Mouse (Mus musculus) mature B cell (primary cell): ENCODE measurements around the gene Fancc.
"Not testable (repeated sequence)": the region's sequence is repeated elsewhere in the genome, so short reads cannot be mapped to it uniquely, and the experiment has no call there.

Experiments used
- in situ Hi-C: fragments of 300-500 bp; cut with MboI; formaldehyde crosslinking; loops from 2 replicates; pipeline ENCODE4 v1.14.3; 2019

Gene Fancc

DNA sequence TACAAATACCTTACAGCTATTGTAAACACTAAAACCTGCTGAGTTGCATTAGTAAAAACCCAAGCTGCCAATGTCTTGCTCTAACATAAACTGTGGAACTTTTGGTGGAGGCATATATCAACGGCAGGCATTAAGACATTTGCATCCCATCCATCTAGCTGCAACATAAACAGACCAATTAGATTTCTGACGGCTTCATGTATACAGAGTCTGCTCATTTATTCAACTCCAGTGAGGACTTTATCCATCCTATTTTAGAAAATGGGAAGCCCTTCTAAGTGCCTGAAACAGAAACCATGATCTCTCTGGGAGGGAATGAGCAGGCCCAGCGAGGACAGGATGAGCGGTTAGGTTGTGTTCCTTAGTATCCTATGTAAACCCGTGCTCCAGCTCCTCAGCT is 18.5 kb upstream of the Fancc start:
- in situ Hi-C loops: no loop called here

DNA sequence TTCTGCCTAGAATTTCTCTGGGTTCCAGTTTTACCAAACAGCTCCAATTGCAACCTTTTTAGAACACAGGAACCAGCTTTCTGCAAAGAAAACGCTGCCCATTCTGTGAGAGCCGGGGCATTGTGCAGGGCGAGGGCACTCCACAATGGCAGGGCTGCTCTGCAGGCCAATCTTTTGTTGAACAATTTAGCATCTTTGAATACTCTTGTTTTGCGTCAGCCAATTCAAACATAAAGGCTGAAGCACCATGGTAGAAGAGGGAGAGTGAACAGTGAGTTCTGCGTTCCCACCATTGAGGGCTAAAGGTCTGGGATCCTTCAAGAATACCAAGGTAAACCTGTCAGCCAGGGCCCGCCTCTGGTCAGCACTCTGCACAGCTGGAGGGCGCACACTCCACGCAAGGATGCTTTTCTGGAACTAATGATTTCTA is 17.9 kb upstream of the Fancc start:
- in situ Hi-C loops: no loop called here

DNA sequence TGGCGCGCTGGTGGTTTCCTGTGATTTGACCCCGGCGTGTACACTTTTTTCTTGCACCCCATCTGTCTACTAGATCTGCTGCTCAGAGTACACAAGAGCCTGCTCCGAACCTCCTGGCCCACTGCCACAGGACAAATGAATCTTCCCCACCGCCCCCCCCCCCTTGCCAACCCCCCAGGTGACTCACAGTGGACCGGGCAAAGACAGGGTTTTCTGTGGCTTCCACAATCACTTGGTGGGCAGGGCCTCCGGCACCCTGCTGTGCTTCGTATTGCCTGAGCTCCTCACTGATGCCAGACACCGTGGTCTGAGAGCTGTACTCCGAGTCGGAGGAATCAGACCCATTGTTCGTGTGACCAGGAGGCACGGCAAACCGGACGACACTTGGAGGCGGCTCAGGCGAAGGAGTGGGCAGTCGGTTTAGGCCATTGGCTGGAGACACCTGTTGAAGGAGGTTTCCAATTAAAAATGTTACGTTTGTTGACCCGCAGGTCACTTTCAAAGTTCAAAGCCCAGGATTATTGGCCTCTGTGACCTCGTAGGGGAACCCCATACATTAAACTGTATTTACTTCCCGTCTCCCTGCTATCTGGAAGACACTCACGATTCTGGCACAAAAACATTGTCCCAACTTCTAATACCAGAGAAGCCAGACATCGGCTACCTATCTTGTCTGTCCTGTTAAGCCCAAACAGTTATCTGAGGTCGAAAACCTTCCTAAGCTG is 16.5 kb upstream of the Fancc start:
- in situ Hi-C loops: no loop called here

DNA sequence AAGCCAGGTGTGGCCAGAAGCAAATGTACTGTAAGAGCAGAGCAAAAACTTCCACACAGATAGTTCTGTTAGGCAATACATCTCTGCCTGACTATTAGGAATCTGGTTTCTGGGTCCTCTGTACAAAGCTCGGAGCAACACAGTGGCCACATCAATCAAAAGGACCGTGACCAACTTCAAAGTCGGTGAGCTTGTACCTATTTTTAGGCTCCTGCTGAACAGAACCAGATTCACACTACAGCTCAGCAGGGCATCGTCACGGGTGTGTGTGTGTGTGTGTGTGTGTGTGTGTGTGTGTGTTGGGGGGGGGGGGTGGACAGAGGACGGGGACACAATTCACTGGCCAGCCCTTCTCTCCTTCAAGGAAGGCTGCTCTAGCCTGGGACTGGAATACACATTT is 15.3 kb upstream of the Fancc start:
- in situ Hi-C loops: no loop called here

DNA sequence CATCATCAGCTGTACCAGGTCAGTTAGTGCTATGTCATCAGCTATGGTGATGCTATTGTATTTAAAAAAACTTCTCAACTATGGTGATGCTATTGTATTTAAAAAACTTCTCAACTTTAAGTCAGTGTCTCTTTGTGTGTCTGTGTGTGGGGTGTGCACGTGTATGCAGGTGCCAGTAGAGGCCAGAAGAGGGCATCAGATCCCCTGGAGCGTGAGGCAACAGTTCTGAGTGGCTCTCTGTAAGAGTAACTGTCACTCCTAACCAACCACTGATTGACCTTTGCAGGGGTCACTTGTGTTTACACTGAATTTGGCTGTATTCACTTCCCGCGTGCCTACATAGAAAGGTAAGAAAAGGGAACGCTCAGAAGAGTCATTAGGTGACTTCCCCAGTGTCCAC is 10.7 kb upstream of the Fancc start:
- in situ Hi-C loops: no loop called here

DNA sequence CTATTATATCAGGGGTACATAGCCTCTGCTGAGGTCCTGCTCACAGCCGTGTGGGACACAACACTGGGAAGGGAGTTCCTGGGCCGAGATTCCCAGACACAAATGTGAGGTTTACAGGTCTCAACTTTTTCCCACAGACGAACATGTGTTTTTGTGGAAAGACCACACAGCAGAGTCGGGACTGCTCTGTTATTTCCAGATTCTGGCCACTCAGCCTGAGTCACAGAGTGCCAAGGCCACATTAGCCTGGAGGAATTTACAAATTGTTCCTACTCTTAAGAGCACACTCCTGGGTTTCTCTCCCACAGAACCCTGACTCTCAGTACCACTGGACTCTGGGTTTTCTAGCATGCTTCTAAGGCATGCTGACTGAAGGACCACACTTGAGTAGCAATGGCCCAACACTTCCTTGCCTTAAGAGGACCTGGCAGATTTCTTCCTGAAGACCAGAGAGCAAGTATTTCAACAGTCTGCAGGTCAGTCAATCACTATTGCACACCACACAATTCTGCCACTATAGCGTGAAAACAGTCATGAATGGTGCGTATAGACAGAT is 10.0 kb upstream of the Fancc start:
- in situ Hi-C loops: no loop called here

DNA sequence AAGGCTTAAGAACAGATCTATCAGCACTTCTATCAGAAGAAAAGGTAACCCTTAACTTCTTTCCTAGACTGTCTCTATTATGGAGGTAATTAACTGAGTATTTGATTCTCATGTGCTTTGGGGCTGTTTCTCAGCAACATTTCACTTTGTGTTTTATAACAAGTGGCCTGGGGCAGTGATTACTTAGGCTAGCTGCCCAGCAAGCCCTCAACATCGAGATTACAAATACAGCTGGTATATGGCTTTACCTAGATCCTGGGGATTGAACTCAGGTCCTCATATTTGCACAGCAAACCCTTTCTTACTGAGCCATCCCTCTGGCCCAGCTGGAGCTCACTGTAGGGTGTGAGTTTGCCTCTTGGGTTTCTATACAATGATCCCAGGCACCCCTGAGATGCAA is 9.3 kb upstream of the Fancc start:
- in situ Hi-C loops: no loop called here

DNA sequence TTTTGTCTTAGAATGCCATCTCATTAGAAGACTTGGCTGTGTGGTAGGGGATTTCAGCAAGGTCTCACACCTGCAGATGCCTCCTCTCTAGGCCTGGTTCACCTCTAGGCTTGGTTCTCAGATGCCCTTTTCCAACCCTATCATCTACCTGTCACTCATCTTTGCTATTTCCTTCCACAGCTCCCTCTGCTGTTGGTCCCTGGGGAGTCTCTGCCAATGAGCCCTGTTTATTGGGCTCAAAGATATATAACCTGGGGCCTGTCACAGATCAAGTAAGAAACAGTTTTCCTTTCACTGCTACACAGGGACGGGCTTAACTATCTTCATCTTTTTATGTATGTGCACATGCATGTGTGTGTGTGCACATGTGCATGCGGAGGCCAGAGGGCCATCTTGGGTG is 5.3 kb upstream of the Fancc start:
- in situ Hi-C loops: no loop called here

DNA sequence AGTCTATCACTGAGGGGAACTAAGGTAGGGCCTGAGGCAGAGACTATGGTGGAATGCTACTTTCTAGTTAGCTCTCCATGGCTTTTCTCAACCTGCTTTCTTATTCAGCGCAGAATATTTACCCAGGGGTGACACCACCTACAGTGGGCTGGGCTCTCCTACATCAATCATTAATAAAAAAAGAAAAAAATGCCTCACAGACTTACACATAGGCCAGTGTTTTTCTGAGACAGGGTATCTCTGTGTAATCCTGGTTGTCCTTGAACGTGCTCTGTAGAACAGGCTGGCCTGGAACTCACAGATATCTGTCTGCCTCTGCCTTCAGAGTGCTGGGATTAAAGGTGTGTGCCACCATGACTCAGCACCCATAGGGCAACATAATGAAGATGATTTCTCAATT is 2.4 kb upstream of the Fancc start:
- in situ Hi-C loops: no loop called here

DNA sequence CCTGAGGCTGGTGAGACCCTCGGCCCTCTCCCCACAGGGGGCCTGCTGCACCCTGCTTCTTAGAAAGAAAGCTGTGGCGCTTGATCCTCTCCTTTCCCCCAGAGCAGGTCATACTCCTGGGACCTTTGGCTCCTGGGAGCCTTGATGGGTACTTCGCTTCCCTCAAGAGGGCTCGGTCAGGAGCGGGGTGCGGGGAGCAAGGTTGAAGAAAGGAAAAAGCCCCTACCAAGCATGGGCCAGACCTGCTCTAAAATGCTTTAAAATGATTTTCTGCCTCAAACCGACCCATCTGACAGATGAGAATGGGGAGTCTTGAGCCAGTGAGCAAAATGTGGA is 9.4 kb downstream of the Fancc start:
- in situ Hi-C loops: no loop called here

DNA sequence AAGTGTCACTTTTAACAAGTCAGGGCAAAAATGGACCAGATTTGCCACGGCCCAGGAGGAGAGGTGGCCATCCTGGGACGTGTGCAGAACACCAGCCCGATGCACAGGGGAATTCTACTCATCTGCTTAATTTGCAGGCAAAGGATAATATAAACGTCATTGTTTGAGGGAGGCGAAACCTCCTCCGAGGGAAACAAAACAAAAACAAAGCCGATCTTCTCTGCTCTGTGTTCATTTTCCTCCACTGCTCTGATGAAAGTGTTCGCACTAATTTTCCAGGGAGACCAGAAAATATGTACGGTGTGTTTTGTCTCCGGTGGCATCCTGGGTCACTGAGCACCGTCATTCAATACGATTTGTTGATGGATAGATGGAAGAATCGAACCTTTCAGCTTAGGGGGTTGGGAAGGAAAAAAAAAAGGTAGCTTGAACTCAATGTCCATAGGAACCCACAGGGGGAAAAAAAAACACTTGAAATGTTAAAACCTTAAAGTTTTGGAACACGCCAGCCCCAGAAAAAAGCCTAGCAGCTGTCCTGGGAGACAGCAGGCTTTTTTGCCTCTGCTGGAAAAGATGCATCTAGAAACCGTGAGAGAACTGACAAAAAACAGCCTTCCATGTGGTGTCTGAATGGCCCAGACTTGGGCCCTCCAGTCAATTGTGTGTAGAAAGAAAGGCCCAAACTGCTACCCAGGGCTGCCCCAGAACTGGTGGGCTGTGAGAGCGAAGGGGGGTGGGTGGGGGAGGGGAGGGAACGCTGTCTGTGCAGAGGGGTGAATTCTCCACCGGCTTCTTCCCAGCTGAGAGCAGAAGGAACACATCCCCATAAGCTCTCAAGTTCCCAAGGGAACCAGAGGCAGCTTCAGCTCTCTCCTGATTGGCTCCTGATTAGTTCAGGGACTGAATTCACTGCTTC is 10.0 kb downstream of the Fancc start:
- in situ Hi-C loops: no loop called here

DNA sequence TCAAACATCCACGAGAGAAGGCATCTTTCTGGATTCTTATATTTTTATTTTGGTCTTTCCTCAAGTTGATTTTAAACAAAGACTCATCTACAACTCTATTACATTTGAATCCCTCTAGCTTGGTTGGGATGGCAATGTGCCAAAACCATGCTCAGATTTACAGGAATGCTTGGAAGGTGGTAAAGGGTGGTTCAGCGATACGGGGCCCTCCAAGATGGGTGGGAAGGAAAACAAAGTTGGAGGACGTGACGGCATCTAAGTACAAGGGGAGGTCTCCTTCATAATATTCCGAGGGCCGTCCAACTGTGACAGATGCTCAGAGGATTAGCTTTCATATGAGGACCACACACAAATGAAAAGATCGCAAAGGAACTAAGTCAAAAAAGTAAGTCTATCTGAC is 21.7 kb downstream of the Fancc start:
- in situ Hi-C loops: no loop called here

DNA sequence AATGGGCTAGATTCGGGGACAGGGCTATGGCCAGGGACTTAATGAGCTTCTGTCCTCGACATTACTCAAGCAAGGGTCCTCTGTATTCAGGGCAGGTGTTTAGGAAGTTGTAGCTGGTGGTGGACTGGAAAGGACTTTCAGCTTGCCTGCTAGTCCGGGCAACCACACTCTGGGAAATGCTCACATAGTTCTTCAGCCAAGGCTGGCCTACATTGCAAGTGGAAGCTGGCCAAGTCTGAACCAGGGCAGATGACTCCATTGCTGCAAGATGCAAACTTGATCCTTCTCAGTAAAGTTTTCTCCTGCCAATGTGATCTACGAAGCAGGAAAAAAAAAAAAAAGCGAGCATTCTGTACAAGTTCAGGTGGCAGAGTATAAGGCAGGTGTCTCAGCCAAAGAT is 44.2 kb downstream of the Fancc start:
- in situ Hi-C loops: no loop called here

DNA sequence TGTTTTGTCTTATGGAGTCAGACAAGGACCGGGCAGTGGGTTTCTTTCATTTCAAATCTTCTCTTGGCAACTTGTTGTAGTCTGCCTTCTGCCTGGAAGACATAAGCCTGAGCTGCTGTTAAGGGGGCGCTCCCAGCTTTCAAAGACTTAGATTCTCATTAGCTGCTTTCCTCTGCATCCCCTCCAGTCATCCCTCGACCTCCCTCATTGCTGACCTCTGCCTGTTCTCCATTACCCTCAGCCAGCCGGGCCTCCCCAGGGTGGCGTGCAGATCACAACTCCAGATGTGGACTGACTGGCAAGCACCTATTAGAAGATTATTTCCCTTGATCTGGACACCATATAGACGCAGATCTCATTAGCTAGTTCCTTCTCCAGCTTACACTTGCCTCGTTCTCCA is 45.9 kb downstream of the Fancc start:
- in situ Hi-C loops: no loop called here

DNA sequence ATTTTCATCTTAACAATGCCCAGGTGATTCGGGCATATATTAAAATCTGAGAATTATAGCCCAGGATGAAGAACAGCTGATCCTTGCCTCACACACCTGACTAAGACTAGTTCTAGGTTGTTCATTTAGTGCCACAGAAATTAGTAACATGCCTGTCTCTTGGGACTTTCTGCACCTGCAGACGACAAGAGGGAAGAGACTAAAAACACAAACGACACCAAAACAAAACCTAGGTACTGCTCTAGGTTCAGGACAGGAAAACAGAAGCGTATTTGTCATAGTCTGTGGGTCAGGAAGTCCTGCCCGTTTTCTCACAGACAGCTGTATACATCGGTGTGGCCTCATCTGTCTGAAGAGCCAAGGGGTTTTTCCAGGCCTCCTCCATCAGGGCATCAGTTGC is 51.7 kb downstream of the Fancc start:
- in situ Hi-C loops: no loop called here

DNA sequence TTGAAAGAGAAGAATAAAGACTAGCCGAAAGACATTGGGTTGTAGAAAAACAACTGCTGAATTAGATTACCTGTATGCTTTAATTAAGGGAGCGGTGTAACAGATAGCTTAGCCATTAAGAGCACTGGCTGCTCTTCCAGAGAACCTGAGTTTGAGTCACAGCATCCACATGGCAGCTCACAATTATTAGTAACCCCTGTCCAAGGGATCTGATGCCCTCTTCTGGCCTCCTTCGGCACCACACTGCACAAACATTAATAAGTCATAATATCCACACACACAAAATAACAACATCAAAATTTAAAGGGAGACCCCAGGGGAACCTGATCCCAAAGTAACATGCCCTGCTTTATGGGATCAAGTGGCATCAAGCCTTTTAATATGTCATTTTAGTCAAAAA is 64.3 kb downstream of the Fancc start:
- in situ Hi-C loops: loop anchor here (5.0 kb wide), 1 partner anchor 135 kb away; no protein-coding TSS in a partner anchor

DNA sequence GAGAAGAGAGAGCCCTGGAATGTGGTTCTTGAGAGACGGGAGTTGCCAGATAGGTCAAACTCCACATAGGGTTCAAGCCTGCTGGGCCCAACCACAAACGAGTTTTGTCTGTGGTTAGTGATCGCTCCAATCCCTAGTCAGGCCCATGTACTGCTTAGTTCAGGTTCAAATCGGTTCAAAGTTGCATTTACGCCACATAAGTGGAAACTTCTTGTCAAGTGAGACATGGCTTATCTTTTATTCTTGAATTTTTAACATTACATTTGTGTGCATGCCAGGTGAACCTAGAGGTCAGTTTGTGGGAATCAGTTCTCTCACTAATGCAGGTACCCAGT is 65.3 kb downstream of the Fancc start:
- in situ Hi-C loops: loop anchor here (5.0 kb wide), 1 partner anchor 135 kb away; no protein-coding TSS in a partner anchor

DNA sequence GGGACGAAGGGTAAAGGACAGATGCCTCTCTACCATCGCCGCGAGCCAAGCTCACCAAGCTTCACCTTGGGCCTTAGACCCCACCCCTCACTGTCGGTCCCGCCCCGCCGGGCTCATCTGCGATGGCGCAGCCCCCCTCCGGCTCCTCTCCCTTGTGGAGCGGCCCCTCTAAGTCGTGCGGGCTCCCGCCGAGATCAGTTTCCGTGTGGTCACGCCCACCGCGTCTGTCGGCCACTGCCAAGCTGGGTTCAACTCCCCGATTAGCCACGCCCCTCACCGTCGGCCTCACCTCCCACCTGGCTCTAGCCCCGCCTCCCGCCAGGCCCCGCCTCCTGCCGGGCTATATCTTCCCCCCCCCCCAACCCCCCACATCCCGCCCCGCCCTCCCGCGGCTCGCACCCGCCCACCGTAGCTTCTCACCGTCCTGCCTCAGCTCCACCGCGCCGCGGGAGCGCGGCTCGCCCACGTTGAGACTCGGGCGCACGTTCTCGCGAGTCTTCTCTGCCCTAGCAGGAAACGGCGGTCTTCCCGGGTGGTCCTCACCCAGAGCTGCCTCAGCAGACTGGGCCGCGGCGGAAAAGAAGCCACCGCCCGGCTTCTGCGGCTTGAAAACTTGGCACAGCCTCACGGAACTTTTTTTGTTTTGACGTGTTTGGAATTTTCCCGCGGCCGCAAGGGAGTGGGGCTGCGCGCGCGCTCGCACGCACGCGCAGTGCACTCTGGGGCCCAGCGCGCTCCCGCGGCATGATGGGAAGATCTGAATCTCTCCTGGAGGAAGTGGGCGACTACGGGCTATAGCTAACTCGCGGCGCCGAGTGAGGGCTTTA is 65.8 kb downstream of the Fancc start:
- in situ Hi-C loops: loop anchor here (5.0 kb wide), 1 partner anchor 136 kb away; no protein-coding TSS in a partner anchor

DNA sequence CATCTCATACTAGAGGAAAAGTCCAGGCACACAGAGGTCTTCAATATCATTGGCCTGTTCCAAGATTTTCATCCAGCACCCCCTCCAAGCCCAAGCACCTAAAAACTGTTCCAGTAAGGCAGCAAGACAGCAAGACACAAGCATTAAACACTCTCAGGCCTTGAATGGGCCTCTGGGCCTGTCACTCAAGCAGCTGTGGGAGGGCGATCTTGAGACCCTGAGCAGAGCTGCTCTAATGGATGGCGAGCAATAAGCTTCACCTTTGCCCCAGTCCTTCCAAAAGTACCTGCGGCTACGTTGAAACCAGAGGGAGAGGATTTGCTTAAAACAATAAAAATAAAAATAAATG is 66.4 kb downstream of the Fancc start:
- in situ Hi-C loops: loop anchor here (5.0 kb wide), 1 partner anchor 137 kb away; no protein-coding TSS in a partner anchor

DNA sequence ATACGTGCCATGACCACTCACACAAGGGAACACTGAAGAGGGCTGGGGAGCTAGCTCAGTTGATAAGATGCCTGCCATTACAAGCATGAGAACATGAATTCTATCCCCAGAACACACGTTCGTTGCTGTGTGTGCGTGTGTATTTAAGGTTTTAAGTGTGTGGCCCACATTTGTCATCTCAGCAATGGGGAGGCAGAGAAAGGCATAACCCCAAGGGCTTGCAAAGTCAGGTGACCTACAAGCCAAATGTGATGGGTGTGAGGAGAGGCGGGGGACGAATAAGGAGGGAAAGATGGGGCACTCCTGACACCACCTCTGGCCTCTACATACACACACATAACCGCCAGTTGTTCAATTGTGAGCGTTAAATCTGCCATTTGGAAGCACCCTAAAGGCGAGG is 66.9 kb downstream of the Fancc start:
- in situ Hi-C loops: loop anchor here (5.0 kb wide), 1 partner anchor 137 kb away; no protein-coding TSS in a partner anchor

DNA sequence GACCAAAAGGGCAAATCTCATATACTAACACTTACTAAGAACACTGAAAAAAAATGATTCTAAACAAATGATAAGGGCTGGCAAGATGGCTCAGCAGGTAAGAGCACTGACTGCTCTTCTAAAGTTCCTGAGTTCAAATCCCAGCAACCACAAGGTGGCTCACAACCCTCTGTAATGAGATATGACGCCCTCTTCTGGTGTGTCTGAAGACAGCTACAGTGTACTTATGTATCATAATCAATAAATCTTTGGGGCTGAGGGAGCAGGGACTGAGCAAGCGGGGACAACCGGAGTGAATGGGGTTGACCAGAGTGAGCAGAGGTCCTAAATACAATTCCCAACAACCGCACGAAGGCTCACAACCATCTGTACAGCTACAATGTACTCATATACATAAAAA is 68.9 kb downstream of the Fancc start:
- in situ Hi-C loops: not testable (repeated sequence)

DNA sequence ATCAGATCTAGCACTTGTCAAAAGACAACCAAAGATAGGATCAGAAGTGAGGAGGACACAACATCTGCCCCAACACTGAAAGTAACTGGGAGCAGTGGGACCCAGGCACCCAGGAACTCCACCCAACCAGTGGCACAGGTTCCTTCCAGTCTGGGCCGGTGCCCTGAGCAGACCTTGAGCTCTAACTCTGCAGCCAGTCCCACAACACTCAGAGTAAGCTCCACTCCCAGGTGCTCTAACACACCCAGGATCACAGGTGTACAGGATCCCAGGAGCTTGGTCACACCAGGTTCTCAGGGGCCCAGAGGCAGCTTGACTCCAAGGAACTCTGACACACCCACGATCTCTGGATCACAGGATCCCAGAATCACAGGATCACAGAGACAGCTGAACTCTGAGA is 74.0 kb downstream of the Fancc start:
- in situ Hi-C loops: no loop called here
